Mouse (Mus musculus) cerebellum, postnatal 4 days (tissue): ENCODE results near the gene Dhrs11.

Source experiments
- DNase-seq, 2 experiments: peaks; one replicate each; pipeline ENCODE4 v3.0.0; 2022; ENCODE audit warnings: low spot score in 2 of 2, mixed read lengths in 1 of 2

Gene Dhrs11

GRCm38 (mm10) chr11:84823484-84823897 lies 5.3 kb downstream of the Dhrs11 start:
- DNase-seq = no peak

GRCm38 (mm10) chr11:84822487-84822886 lies 6.3 kb downstream of the Dhrs11 start:
- DNase-seq = no peak

- no peak for DNase-seq
These were observed 7.5 kb downstream of the Dhrs11 start for GRCm38 (mm10) chr11:84821131-84821770.

GRCm38 (mm10) chr11:84818961-84819692 lies 9.7 kb downstream of the Dhrs11 start, which contains the start of gene Mrm1:
Gene Mrm1 (minus strand): TSS chr11:84819515.
- DNase-seq = peak; percentile 82 to 92

- DNase-seq = peak; percentile 34 to 46
These were observed 10.5 kb downstream of the Dhrs11 start for GRCm38 (mm10) chr11:84818085-84818960.

GRCm38 (mm10) chr11:84817362-84817761 lies 11.4 kb downstream of the Dhrs11 start:
- DNase-seq = no peak

GRCm38 (mm10) chr11:84813724-84814510 lies 14.9 kb downstream of the Dhrs11 start:
- DNase-seq = peak; percentile 72 to 90

- no peak for DNase-seq
These were observed 24.4 kb downstream of the Dhrs11 start for GRCm38 (mm10) chr11:84804373-84804772.

GRCm38 (mm10) chr11:84797627-84798353 lies 31.0 kb downstream of the Dhrs11 start:
- DNase-seq = peak; percentile 65 to 84

- DNase-seq = no peak
These were observed 31.8 kb downstream of the Dhrs11 start for GRCm38 (mm10) chr11:84797026-84797425.

GRCm38 (mm10) chr11:84794496-84795113 lies 34.2 kb downstream of the Dhrs11 start:
- peak; percentile 82 to 91 for DNase-seq

- DNase-seq = no peak
These were observed 35.2 kb downstream of the Dhrs11 start for GRCm38 (mm10) chr11:84793545-84793944.

- DNase-seq = no peak
These were observed 38.4 kb downstream of the Dhrs11 start for GRCm38 (mm10) chr11:84790383-84790782.

GRCm38 (mm10) chr11:84780143-84780870 lies 48.5 kb downstream of the Dhrs11 start:
- peak in 1 of 2 experiments; percentile 36 for DNase-seq

- DNase-seq = no peak
These were observed 53.2 kb downstream of the Dhrs11 start for GRCm38 (mm10) chr11:84775560-84775959.

GRCm38 (mm10) chr11:84774870-84775514 lies 53.8 kb downstream of the Dhrs11 start:
- DNase-seq = no peak
